Mouse (Mus musculus) heart, embryonic 11.5 days (tissue): ENCODE measurements around the gene Ccn6. TPM values are rescaled to one million over a fixed set of nuclear protein-coding genes. Genes with fewer than 3 reads are reported as not detected.
A peak's percentile ranks its signal among the peaks of the same experiment; 100 is the strongest.

Source experiments
- ATAC-seq: fragments of 200-750 bp; cut with Nextera tagmentation; replicated peaks from 2 replicates; pipeline ENCODE4 v1.8.0; 2017; ENCODE audit warnings: moderate library complexity; ENCODE audit not compliant: insufficient number of reproducible peaks, low FRiP score, low TSS enrichment
- H3K27ac ChIP-seq: fragments of 300-500 bp; sonication (generic); 2 replicates; pipeline ENCODE4 v1.5.1; 2014; ENCODE audit warnings: mild to moderate bottlenecking, low read depth, low read length
- H3K27me3 ChIP-seq: fragments of 300-500 bp; sonication (generic); 2 replicates; pipeline ENCODE4 v1.6.1; 2014; ENCODE audit warnings: mild to moderate bottlenecking, low read length, mixed read lengths; ENCODE audit not compliant: control insufficient read depth, insufficient read depth
- H3K36me3 ChIP-seq: fragments of 300-500 bp; sonication (generic); 2 replicates; pipeline ENCODE4 v1.6.1; 2014; ENCODE audit warnings: mild to moderate bottlenecking, low read length, moderate library complexity, mixed read lengths; ENCODE audit not compliant: control insufficient read depth, insufficient read depth
- H3K4me1 ChIP-seq: fragments of 300-500 bp; sonication (generic); 2 replicates; pipeline ENCODE4 v1.6.1; 2014; ENCODE audit warnings: low read length; ENCODE audit not compliant: control insufficient read depth, insufficient read depth
- H3K4me2 ChIP-seq: fragments of 300-500 bp; sonication (generic); 2 replicates; pipeline ENCODE4 v1.6.1; 2014; ENCODE audit warnings: mild to moderate bottlenecking, moderate library complexity
- H3K4me3 ChIP-seq: fragments of 300-500 bp; sonication (generic); 2 replicates; pipeline ENCODE4 v1.5.1; 2014; ENCODE audit warnings: low read depth, low read length
- H3K9ac ChIP-seq: fragments of 300-500 bp; sonication (generic); 2 replicates; pipeline ENCODE4 v1.6.1; 2014; ENCODE audit warnings: mild to moderate bottlenecking, low read depth, low read length, moderate library complexity
- H3K9me3 ChIP-seq: fragments of 300-500 bp; sonication (generic); replicated peaks from 2 replicates; pipeline ENCODE4 v1.6.1; 2016; ENCODE audit warnings: low read length; ENCODE audit not compliant: control insufficient read depth
- WGBS: fragments of 180-500 bp; shearing (Covaris S2); extraction: QIAGEN DNeasy Blood & Tissue Kit; methylation state at CpG from one replicate; pipeline ENCODE4 v1.1.7; 2014; ENCODE audit not compliant: insufficient replicate concordance; 5-methylcytosine and 5-hydroxymethylcytosine counted together
- polyA plus RNA-seq: library from polyadenylated mRNA; unstranded; fragments of >200 nt; fragmentation: Nextera tagmentation; extraction: Ambion mirVana; gene quantifications from 2 replicates; pipeline ENCODE4 v1.2.1, GENCODE M21; 2014

Ccn6 gene
- polyA plus RNA-seq, 1 experiment from 2014 or later = 0.36 TPM

GRCm38 (mm10) chr10:39169642-39170041, 6.0 kb upstream of the Ccn6 start:
- 51% methylated on average over 9 of the region's 9 CpGs for WGBS
- no peak overlapping the region for H3K4me2 ChIP-seq
- peaks cover 7% of the 10 kb centered on the region; the same call in 1 of the 2 replicates for H3K4me1 ChIP-seq
- no peaks in the 10 kb centered on the region for H3K27me3 ChIP-seq
- no peaks in the 10 kb centered on the region for H3K9me3 ChIP-seq
- no peak overlapping the region for H3K9ac ChIP-seq
- H3K27ac ChIP-seq = no peak overlapping the region
- H3K36me3 ChIP-seq = no peaks in the 10 kb centered on the region
- ATAC-seq = no peak
- no peak overlapping the region for H3K4me3 ChIP-seq

DNA sequence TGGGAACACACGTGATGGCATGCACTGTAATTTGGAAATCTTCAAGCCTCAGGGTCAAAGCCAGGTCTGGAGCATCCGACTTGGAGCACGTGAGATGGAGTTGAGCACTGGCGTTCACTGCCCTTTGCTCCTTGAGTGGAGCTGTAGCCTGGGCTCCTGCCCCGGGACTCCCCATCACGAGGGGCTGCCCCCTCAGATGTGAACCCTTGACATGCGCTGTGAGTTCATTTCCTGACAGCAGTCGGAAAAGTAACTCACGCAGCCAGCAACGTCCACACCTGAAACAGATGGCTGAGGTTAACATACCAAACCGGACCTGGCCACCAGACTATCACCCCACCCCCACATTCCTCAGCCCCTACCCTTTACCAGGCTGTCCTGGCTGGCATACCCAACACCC, 4.0 kb upstream of the Ccn6 start:
- peaks cover 9% of the 10 kb centered on the region; the same call in 1 of the 2 replicates for H3K4me1 ChIP-seq
- H3K4me2 ChIP-seq = no peak overlapping the region
- H3K4me3 ChIP-seq = no peak overlapping the region
- no peak overlapping the region for H3K9ac ChIP-seq
- no peak for ATAC-seq
- no peak overlapping the region for H3K27ac ChIP-seq
- H3K27me3 ChIP-seq = no peaks in the 10 kb centered on the region
- no peaks in the 10 kb centered on the region for H3K36me3 ChIP-seq
- no peaks in the 10 kb centered on the region for H3K9me3 ChIP-seq
- 75% methylated on average over 11 of the region's 11 CpGs for WGBS

GRCm38 (mm10) chr10:39165632-39166115, 2.1 kb upstream of the Ccn6 start:
- Histone ChIP-seq H3K4me2 (peak overlapping the region; percentile 55), H3K9ac (peak overlapping the region; percentile 71), H3K4me1 (peaks cover 6% of the 10 kb centered on the region; the same call in 1 of the 2 replicates), H3K9me3 (no peaks in the 10 kb centered on the region), H3K36me3 (no peaks in the 10 kb centered on the region), H3K27me3 (no peaks in the 10 kb centered on the region), H3K4me3 (peak overlapping the region; percentile 31), H3K27ac (peak overlapping the region; percentile 47; the same call in 1 of the 2 replicates)
- WGBS = 21% methylated on average over 11 of the region's 11 CpGs
- ATAC-seq = no peak

GRCm38 (mm10) chr10:39162666-39163484, 719 bp downstream of the Ccn6 start:
- Histone ChIP-seq H3K4me3 (no peak overlapping the region), H3K9me3 (no peaks in the 10 kb centered on the region), H3K36me3 (no peaks in the 10 kb centered on the region), H3K4me2 (no peak overlapping the region), H3K9ac (no peak overlapping the region), H3K27me3 (no peaks in the 10 kb centered on the region), H3K4me1 (peaks cover 6% of the 10 kb centered on the region; the same call in 1 of the 2 replicates), H3K27ac (no peak overlapping the region)
- ATAC-seq = no peak
- 54% methylated on average over 18 of the region's 18 CpGs for WGBS

DNA sequence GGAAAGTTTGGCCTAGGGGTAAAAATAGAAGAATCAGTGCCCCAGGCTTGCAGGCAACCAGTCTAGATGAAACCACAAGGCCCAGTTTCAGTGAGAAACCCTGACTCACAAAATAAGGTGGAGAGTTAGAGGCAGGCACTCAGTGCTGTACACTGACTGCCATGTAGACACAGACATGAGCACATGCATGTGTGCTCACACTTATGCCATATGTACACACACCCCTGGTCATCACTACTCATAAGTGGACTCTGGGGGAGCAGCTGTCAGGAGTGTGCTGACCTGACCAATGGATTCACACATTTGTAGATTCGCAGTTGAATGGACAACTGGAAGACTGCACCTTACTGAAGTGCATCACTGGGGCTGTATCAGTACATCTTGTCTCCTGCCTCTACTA, 2.2 kb downstream of the Ccn6 start:
- Histone ChIP-seq H3K27ac (no peak overlapping the region), H3K9ac (no peak overlapping the region), H3K4me3 (no peak overlapping the region), H3K27me3 (no peaks in the 10 kb centered on the region), H3K9me3 (no peaks in the 10 kb centered on the region), H3K4me2 (no peak overlapping the region), H3K4me1 (peaks cover 4% of the 10 kb centered on the region; the same call in 1 of the 2 replicates), H3K36me3 (no peaks in the 10 kb centered on the region)
- ATAC-seq = no peak
- 62% methylated on average over 1 of the region's 1 CpGs for WGBS

DNA sequence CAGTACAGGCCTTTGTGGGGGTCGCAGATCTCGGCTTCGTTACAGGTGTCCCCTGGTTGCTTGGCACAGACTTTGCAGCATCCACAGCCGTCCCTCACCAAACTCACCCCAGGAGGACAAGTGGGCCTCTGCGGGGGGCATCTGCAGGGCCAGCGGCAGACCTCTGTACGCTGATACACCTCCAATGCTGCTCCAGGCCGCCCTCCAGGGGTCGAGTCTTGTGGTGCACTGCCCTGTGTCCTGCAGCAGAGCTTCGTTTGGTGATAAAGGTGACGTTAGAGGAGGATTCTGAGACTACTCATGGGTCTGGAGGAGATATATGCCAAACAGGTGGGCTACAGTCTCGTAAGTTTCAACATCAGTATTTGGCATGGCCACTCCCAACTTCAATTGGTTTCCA, 5.3 kb downstream of the Ccn6 start:
- Histone ChIP-seq H3K27ac (no peak overlapping the region), H3K4me3 (no peak overlapping the region), H3K4me1 (peaks cover 3% of the 10 kb centered on the region; the same call in 1 of the 2 replicates), H3K36me3 (no peaks in the 10 kb centered on the region), H3K4me2 (no peak overlapping the region), H3K9me3 (no peaks in the 10 kb centered on the region), H3K9ac (no peak overlapping the region), H3K27me3 (no peaks in the 10 kb centered on the region)
- ATAC-seq = no peak
- 48% methylated on average over 12 of the region's 12 CpGs for WGBS

GRCm38 (mm10) chr10:39157321-39157720, 6.3 kb downstream of the Ccn6 start:
- H3K36me3 ChIP-seq = no peaks in the 10 kb centered on the region
- H3K27me3 ChIP-seq = no peaks in the 10 kb centered on the region
- no peak overlapping the region for H3K4me2 ChIP-seq
- ATAC-seq = no peak
- H3K27ac ChIP-seq = no peak overlapping the region
- H3K9ac ChIP-seq = no peak overlapping the region
- H3K4me1 ChIP-seq = no peaks in the 10 kb centered on the region; the same call in 1 of the 2 replicates
- WGBS = 96% methylated on average over 1 of the region's 1 CpGs
- no peak overlapping the region for H3K4me3 ChIP-seq
- H3K9me3 ChIP-seq = no peaks in the 10 kb centered on the region

DNA sequence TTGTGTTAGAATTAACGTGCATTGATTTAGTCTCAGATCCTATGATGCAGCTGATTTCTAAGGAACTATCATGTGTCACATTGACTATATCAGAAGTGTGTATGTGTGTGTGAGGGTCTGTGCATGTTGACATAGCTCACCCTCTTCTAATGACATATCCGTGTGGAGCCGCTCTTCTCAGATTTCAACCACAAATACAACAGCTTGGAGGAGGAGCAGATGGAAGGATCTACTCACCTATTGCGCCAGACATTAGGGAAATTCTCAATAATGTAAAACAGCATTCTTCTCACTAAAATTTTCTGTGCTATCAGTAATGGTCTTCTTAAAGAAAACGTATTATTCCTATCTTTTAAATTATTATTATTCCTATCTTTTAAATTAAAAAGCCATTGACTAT, 6.9 kb downstream of the Ccn6 start:
- ATAC-seq = no peak
- H3K4me3 ChIP-seq = no peak overlapping the region
- H3K9me3 ChIP-seq = no peaks in the 10 kb centered on the region
- H3K4me2 ChIP-seq = no peak overlapping the region
- no peak overlapping the region for H3K9ac ChIP-seq
- no peaks in the 10 kb centered on the region; the same call in 1 of the 2 replicates for H3K4me1 ChIP-seq
- 79% methylated on average over 5 of the region's 5 CpGs for WGBS
- H3K27me3 ChIP-seq = no peaks in the 10 kb centered on the region
- H3K27ac ChIP-seq = no peak overlapping the region
- H3K36me3 ChIP-seq = no peaks in the 10 kb centered on the region
